Mouse (Mus musculus) forebrain, embryonic 10.5 days (tissue): ENCODE results near the gene Ilf3. TPM values are rescaled to one million over a fixed set of nuclear protein-coding genes. Genes with fewer than 3 reads are reported as not detected.
A peak's percentile ranks its signal among the peaks of the same experiment; 100 is the strongest.
"Not testable (repeated sequence)": the region's sequence is repeated elsewhere in the genome, so short reads cannot be mapped to it uniquely, and the experiment has no call there.

ENCODE experiments used
- DNase-seq: peaks from one replicate; pipeline ENCODE4 v3.0.0-alpha.2; 2017; ENCODE audit warnings: low spot score; ENCODE audit errors: extremely low spot score
- H3K27ac ChIP-seq: fragments of 300-500 bp; sonication (generic); 2 replicates; pipeline ENCODE4 v1.5.1; 2016; ENCODE audit warnings: mild to moderate bottlenecking
- H3K27me3 ChIP-seq: fragments of 300-500 bp; sonication (generic); 2 replicates; pipeline ENCODE4 v1.6.1; 2016; ENCODE audit warnings: mild to moderate bottlenecking; ENCODE audit not compliant: poor library complexity, severe bottlenecking
- H3K36me3 ChIP-seq: fragments of 300-500 bp; sonication (generic); replicated peaks from 2 replicates; pipeline ENCODE4 v1.6.1; 2016; ENCODE audit warnings: mild to moderate bottlenecking, moderate library complexity
- H3K4me1 ChIP-seq: fragments of 300-500 bp; sonication (generic); 2 replicates; pipeline ENCODE4 v1.6.1; 2016
- H3K4me3 ChIP-seq: fragments of 300-500 bp; sonication (generic); 2 replicates; pipeline ENCODE4 v1.5.1; 2016; ENCODE audit warnings: mild to moderate bottlenecking, moderate library complexity
- H3K9me3 ChIP-seq: fragments of 300-500 bp; sonication (generic); 2 replicates; pipeline ENCODE4 v1.6.1; 2016; ENCODE audit warnings: mild to moderate bottlenecking, moderate library complexity
- WGBS: fragments of 180-500 bp; shearing (Covaris S2); methylation state at CpG from one replicate; pipeline ENCODE4 v1.1.7; 2016; 5-methylcytosine and 5-hydroxymethylcytosine counted together
- polyA plus RNA-seq: library from polyadenylated mRNA; unstranded; fragments of >200 nt; fragmentation: Nextera tagmentation; extraction: Ambion mirVana; gene quantifications from 2 replicates; pipeline ENCODE4 v1.2.1, GENCODE M21; 2016

Gene Ilf3
- 328 and 336 TPM in 2 replicates for polyA plus RNA-seq

DNA sequence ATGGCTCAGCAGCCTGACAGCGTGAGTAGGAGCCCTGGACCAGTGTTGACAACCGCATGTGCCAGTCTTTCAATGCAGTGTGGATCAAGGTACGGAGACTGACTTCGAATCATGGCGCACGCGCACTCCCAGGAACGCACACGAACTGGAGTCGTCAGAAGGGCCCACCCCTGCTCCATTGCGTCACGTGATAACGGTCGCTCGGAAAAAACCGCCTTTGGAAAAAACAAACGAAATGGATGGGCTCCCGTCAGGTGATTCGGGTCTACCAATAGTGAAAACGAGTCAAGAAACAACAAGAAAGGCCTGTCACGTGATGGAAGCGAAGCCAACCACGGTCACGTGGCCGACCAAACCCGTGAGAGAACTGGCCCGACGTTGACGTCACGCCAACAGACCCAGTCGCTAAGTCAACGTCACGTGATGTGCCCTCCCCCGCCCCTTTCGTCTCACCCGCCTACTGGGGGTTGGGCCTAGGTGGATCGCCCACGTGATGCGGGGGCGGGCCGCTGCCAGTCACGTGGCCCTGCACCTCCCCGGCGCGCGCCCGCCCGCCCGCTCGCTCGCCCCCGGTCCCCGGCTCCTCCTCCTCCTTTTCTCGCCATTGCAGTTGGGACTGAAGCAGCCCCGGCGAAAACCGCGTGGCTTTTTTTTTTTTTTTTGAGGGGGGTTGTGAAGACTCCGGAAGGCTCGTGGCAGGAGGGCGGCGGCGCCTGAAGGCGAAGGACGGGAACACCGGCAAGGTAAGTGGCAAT, at the start of gene Ilf3:
Ilf3 (plus strand) TSS at position 515 of the 755 bp plus-strand sequence.
- Histone ChIP-seq H3K4me3 (peak within 1 kb of the TSS; percentile 68), H3K36me3 (peaks cover 31% of the 10 kb centered on the region), H3K27ac (peak within 1 kb of the TSS; percentile 92), H3K9me3 (no peaks in the 10 kb centered on the region), H3K4me1 (peaks cover 24% of the 10 kb centered on the region), H3K27me3 (no peaks in the 10 kb centered on the region)
- DNase-seq: peak; percentile 100
- WGBS: under 1% methylated on average over 66 of the region's 66 CpGs

DNA sequence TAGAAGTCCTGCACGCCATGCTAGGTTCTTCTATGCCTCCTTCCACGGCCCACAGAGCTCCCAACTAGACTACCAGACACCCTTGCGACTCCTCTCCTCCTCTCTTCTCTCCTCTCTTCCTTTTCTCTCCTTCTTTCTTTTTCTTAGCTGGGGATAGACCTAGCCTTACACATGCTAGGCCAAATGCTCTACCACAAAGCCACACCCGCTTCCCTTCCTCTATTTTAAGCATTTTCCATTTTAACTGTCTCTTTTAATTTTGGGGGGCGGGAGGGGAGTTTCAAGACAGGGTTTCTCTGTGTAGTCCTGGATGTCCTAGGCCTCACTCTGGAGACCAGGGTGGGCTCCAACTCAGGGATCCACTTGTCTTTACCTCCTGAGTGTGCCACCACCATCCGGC, 48.9 kb upstream of the Ilf3 start:
- no peak for DNase-seq
- H3K4me1 ChIP-seq: peaks cover 26% of the 10 kb centered on the region
- no peak overlapping the region for H3K4me3 ChIP-seq
- WGBS: 91% methylated on average over 6 of the region's 6 CpGs
- no peaks in the 10 kb centered on the region for H3K27me3 ChIP-seq
- no peaks in the 10 kb centered on the region for H3K36me3 ChIP-seq
- H3K9me3 ChIP-seq: no peaks in the 10 kb centered on the region
- no peak overlapping the region for H3K27ac ChIP-seq

DNA sequence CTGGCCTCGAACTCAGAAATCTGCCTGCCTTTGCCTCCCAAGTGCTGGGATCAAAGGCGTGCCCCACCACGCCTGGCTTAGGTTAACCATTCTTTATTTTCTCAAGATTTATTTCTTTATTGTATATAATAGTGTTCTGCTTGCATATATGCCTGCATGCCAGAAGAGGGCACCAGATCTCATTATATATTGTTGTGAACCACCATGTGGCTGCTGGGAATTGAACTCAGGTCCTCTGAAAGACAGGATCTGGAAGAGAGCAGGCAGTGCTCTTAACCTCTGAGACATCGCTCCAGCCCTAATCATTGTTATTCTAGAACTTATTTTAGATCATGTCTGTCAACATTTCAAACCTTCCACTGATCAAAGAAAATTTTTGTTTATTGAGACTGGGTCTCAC, 48.2 kb upstream of the Ilf3 start:
- no peak for DNase-seq
- peaks cover 26% of the 10 kb centered on the region for H3K4me1 ChIP-seq
- no peaks in the 10 kb centered on the region for H3K9me3 ChIP-seq
- no peak overlapping the region for H3K4me3 ChIP-seq
- no peak overlapping the region for H3K27ac ChIP-seq
- no peaks in the 10 kb centered on the region for H3K27me3 ChIP-seq
- WGBS: 92% methylated on average over 4 of the region's 4 CpGs
- H3K36me3 ChIP-seq: peaks cover 5% of the 10 kb centered on the region

- DNase-seq: no peak
- peaks cover 26% of the 10 kb centered on the region for H3K4me1 ChIP-seq
- H3K27ac ChIP-seq: peak overlapping the region; percentile 83
- 26% methylated on average over 4 of the region's 4 CpGs for WGBS
- no peaks in the 10 kb centered on the region for H3K9me3 ChIP-seq
- H3K4me3 ChIP-seq: peak overlapping the region; percentile 85
- H3K36me3 ChIP-seq: peaks cover 11% of the 10 kb centered on the region
- no peaks in the 10 kb centered on the region for H3K27me3 ChIP-seq
Measured at GRCm38 (mm10) chr9:21320280-21320618, 47.4 kb upstream of the Ilf3 start.

- under 1% methylated on average over 52 of the region's 52 CpGs for WGBS
- H3K9me3 ChIP-seq: no peaks in the 10 kb centered on the region
- H3K27me3 ChIP-seq: no peaks in the 10 kb centered on the region
- peak within 1 kb of the TSS; percentile 85 for H3K4me3 ChIP-seq
- H3K27ac ChIP-seq: peak within 1 kb of the TSS; percentile 83
- H3K4me1 ChIP-seq: peaks cover 26% of the 10 kb centered on the region
- peaks cover 14% of the 10 kb centered on the region for H3K36me3 ChIP-seq
- peak; percentile 85 for DNase-seq
Measured at GRCm38 (mm10) chr9:21320619-21321512, 46.8 kb upstream of the Ilf3 start, which contains the start of gene Slc44a2. Slc44a2 (plus strand) TSS chr9:21320698.

GRCm38 (mm10) chr9:21321513-21321835, 46.2 kb upstream of the Ilf3 start:
- H3K4me3 ChIP-seq: peak overlapping the region; percentile 85
- WGBS: 17% methylated on average over 6 of the region's 6 CpGs
- peaks cover 18% of the 10 kb centered on the region for H3K36me3 ChIP-seq
- no peak for DNase-seq
- H3K27me3 ChIP-seq: no peaks in the 10 kb centered on the region
- no peaks in the 10 kb centered on the region for H3K9me3 ChIP-seq
- H3K27ac ChIP-seq: peak overlapping the region; percentile 83
- H3K4me1 ChIP-seq: peaks cover 26% of the 10 kb centered on the region

- no peak for DNase-seq
- H3K27me3 ChIP-seq: no peaks in the 10 kb centered on the region
- 87% methylated on average over 19 of the region's 19 CpGs for WGBS
- peak overlapping the region; percentile 85; the same call in 1 of the 2 replicates for H3K4me3 ChIP-seq
- H3K4me1 ChIP-seq: peaks cover 26% of the 10 kb centered on the region
- 0 out of 2 replicates have a peak overlapping the region, but pooled peaks have one; percentile 83 for H3K27ac ChIP-seq
- H3K9me3 ChIP-seq: no peaks in the 10 kb centered on the region
- peaks cover 21% of the 10 kb centered on the region for H3K36me3 ChIP-seq
Measured at GRCm38 (mm10) chr9:21322211-21322916, 45.3 kb upstream of the Ilf3 start.

GRCm38 (mm10) chr9:21322917-21323297, 44.8 kb upstream of the Ilf3 start:
- DNase-seq, H3K27me3 ChIP-seq, H3K27ac ChIP-seq, H3K4me3 ChIP-seq, H3K9me3 ChIP-seq: not testable (repeated sequence)
- 87% methylated on average over 8 of the region's 8 CpGs for WGBS
- Histone ChIP-seq H3K36me3 (peaks cover 21% of the 10 kb centered on the region), H3K4me1 (peaks cover 26% of the 10 kb centered on the region)

DNA sequence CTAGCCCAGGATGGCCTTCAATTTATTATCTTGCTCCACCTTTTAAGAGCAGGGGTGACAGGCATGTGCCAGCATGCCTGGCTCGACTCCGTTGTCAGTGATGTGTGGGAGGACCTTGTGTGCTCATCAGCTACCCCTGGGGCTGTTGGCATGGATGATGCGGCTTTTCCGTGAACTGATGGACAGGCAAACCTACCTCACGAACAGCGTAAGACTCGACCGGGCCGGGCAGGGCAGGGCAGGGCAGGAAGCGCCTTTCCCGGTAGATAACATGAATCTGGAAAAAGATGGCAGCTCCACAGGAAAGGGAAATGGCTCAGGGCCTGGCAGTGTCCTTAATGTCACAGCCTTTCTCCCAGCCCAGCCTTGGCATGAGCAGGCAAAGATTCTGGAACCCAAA, 43.4 kb upstream of the Ilf3 start:
- H3K36me3 ChIP-seq: peaks cover 21% of the 10 kb centered on the region
- 92% methylated on average over 11 of the region's 11 CpGs for WGBS
- H3K4me1 ChIP-seq: peaks cover 26% of the 10 kb centered on the region
- H3K27me3 ChIP-seq: no peaks in the 10 kb centered on the region
- DNase-seq: no peak
- H3K4me3 ChIP-seq: no peak overlapping the region
- H3K27ac ChIP-seq: no peak overlapping the region
- no peaks in the 10 kb centered on the region for H3K9me3 ChIP-seq

DNA sequence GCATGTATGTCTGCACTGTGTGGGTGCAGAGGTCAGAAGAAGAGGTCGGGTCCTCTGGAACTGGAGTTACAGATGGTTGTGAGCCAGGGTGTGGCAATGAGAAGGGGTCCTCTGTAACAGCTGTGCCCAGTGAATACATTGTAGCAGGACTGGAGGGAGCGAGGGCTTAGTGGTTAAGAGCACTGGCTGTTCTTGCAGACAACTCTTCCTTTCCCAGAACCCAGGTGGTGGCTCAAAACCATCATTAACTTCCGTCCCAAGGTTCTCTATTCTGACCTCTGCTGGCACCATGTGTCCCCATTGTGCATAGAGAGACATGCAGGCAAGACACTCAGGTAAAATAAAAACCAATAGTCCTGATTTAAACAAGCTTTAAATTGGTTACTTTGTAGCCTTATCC, 40.1 kb upstream of the Ilf3 start:
- 82% methylated on average over 3 of the region's 3 CpGs for WGBS
- no peak overlapping the region for H3K27ac ChIP-seq
- peaks cover 29% of the 10 kb centered on the region for H3K36me3 ChIP-seq
- H3K4me1 ChIP-seq: peaks cover 19% of the 10 kb centered on the region
- H3K4me3 ChIP-seq: no peak overlapping the region
- no peaks in the 10 kb centered on the region for H3K27me3 ChIP-seq
- DNase-seq: no peak
- H3K9me3 ChIP-seq: no peaks in the 10 kb centered on the region

DNA sequence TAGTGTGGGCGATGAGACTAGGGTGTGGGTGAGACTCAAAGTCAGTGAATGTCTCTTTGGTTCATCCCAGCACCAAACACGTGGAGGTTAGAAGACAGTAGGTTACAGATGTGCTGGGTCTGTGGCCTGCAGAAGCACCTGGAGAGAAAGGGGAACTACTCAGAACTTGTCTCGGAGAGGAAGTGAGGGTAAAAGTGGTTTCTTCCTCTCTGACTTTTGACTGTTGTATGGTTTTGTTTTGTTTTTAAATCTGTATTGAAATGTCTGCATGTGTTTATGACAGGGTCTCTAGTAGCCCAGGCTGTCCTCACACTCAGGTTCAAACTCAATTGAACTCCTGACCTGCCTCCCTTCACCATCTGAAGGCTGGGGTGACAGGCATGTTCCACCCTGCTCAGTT, 39.6 kb upstream of the Ilf3 start:
- H3K27ac ChIP-seq: no peak overlapping the region
- no peak for DNase-seq
- H3K4me1 ChIP-seq: peaks cover 23% of the 10 kb centered on the region
- no peaks in the 10 kb centered on the region for H3K9me3 ChIP-seq
- 84% methylated on average over 3 of the region's 3 CpGs for WGBS
- peaks cover 29% of the 10 kb centered on the region for H3K36me3 ChIP-seq
- H3K4me3 ChIP-seq: no peak overlapping the region
- no peaks in the 10 kb centered on the region for H3K27me3 ChIP-seq

- WGBS: 81% methylated on average over 3 of the region's 5 CpGs
Measured at GRCm38 (mm10) chr9:21329041-21329440, 38.6 kb upstream of the Ilf3 start.

More at GRCm38 (mm10) chr9:21329041-21329440, 38.6 kb upstream of the Ilf3 start:
- Histone ChIP-seq H3K4me1 (peaks cover 26% of the 10 kb centered on the region), H3K27me3 (no peaks in the 10 kb centered on the region), H3K4me3 (no peak overlapping the region), H3K9me3 (no peaks in the 10 kb centered on the region), H3K27ac (no peak overlapping the region), H3K36me3 (peaks cover 29% of the 10 kb centered on the region)
- DNase-seq: no peak
